Mouse (Mus musculus): Measurements from ENCODE around the gene Tmod4. TPM values are rescaled to one million over a fixed set of nuclear protein-coding genes. Genes with fewer than 3 reads are reported as not detected.
"Not testable (repeated sequence)": the region's sequence is repeated elsewhere in the genome, so short reads cannot be mapped to it uniquely, and the experiment has no call there.

The Tmod4 gene
- polyA plus RNA-seq, 1 experiment from 2014 or later = 1.7 TPM

DNA sequence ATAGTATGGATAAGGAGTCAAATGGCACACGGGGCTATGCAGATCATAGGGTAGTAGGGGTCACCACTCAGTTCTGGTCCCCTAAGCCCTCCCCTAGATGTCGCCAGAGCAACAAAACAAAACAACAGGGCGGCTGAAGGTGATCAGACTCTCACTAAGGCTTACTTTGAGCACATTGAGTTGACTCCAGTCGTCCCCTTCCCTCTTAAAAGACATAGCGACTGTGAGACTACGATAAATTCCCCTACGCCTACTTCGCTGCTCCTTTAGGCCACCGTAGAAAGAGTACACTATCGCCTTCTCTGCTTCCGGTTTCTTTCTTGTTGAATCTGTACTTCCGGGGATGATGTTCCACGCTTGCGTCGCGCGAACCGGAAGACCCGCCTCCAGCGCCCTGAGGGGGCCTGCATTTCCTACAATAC is 9.4 kb downstream of the Tmod4 start, which contains the start of the genes Scnm1 and Lysmd1:
Scnm1 (minus strand) TSS at position 332 of the 422 bp plus-strand sequence.
Lysmd1 (plus strand) TSS at position 409 of the 422 bp plus-strand sequence.
- peaks cover 13% of the 10 kb centered on the region for H3K4me1 ChIP-seq (replicated peaks; ENCODE audit: control insufficient read depth, insufficient read depth, low read length)
- ATAC-seq (ENCODE audit: low FRiP score) (peak; percentile 94), DNase-seq (ENCODE audit: low spot score) (peak; percentile 94)
- no peaks in the 10 kb centered on the region for H3K9me3 ChIP-seq (ENCODE audit: control insufficient read depth, low read length)
- H3K36me3 ChIP-seq (replicated peaks; ENCODE audit: control insufficient read depth, insufficient read depth) = peaks cover 29% of the 10 kb centered on the region
- peak within 1 kb of the TSS; percentile 63 for H3K9ac ChIP-seq
- no peaks in the 10 kb centered on the region for H3K27me3 ChIP-seq (ENCODE audit: control insufficient read depth, insufficient read depth, low read length)
- peak within 1 kb of the TSS; percentile 81 for H3K4me2 ChIP-seq (replicated peaks)
- H3K4me3 ChIP-seq (replicated peaks; ENCODE audit: low read length) = peak within 1 kb of the TSS; percentile 43
- under 1% methylated on average over 20 of the region's 20 CpGs for WGBS
- peak within 1 kb of the TSS; percentile 73 for H3K27ac ChIP-seq

DNA sequence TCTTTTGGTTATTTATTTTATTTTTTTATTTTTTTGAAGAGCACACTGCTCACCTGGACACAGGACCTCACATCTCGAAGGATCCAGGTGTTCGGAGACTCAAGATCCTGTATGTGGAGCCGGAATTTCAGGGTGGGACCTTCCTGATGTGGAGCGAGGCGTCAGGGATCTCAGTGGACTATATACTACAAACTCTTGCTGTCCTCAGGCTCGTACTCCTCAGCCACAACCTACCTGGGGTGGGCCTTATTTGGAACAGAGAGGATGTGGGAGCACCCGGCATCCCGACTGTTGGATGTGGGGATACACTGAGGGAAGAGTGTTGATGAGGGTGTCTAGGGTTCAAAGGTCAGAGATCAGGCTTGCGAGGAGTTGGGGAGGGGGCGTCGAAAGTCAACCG is 9.9 kb downstream of the Tmod4 start:
- Histone ChIP-seq H3K36me3 (replicated peaks; ENCODE audit: control insufficient read depth, insufficient read depth) (peaks cover 27% of the 10 kb centered on the region), H3K4me3 (replicated peaks; ENCODE audit: low read length) (peak overlapping the region; percentile 43), H3K4me1 (replicated peaks; ENCODE audit: control insufficient read depth, insufficient read depth, low read length) (peaks cover 13% of the 10 kb centered on the region)
- H3K9me3 ChIP-seq (ENCODE audit: control insufficient read depth, low read length); H3K27ac ChIP-seq; H3K4me2 ChIP-seq (replicated peaks); H3K9ac ChIP-seq; H3K27me3 ChIP-seq (ENCODE audit: control insufficient read depth, insufficient read depth, low read length); DNase-seq (ENCODE audit: low spot score): not testable (repeated sequence)
- peak; percentile 55 for ATAC-seq (ENCODE audit: low FRiP score)
- WGBS = no CpG with 5 or more reads among the region's 12 CpGs

DNA sequence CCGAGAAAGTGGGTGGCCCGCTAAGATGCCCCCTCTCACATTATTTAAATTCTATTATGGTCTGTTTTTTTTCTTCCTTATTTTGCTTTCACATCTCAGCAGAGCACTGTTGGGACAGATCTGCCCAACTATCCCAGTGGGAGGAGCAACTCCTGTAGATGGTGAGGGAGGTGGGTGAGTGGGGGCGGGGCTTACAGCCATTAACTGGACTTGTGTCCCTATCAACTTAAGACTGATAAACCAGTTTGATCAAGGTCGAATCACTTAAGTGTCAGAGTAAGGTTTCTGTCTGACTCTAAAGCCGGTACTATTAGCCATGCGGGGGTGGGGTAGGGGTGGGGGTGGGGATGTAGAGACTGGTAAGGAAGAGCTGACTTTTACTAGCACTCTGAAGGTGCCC is 10.7 kb downstream of the Tmod4 start:
- no peak for DNase-seq (ENCODE audit: low spot score)
- peak overlapping the region; percentile 32 for H3K4me3 ChIP-seq (replicated peaks; ENCODE audit: low read length)
- peak overlapping the region; percentile 60 for H3K4me2 ChIP-seq (replicated peaks)
- 34% methylated on average over 6 of the region's 6 CpGs for WGBS
- no peak overlapping the region for H3K27ac ChIP-seq
- no peak for ATAC-seq (ENCODE audit: low FRiP score)
- H3K36me3 ChIP-seq (replicated peaks; ENCODE audit: control insufficient read depth, insufficient read depth) = peaks cover 26% of the 10 kb centered on the region
- peak overlapping the region; percentile 46 for H3K9ac ChIP-seq
- no peaks in the 10 kb centered on the region for H3K9me3 ChIP-seq (ENCODE audit: control insufficient read depth, low read length)
- no peaks in the 10 kb centered on the region for H3K27me3 ChIP-seq (ENCODE audit: control insufficient read depth, insufficient read depth, low read length)
- H3K4me1 ChIP-seq (replicated peaks; ENCODE audit: control insufficient read depth, insufficient read depth, low read length) = peaks cover 13% of the 10 kb centered on the region

DNA sequence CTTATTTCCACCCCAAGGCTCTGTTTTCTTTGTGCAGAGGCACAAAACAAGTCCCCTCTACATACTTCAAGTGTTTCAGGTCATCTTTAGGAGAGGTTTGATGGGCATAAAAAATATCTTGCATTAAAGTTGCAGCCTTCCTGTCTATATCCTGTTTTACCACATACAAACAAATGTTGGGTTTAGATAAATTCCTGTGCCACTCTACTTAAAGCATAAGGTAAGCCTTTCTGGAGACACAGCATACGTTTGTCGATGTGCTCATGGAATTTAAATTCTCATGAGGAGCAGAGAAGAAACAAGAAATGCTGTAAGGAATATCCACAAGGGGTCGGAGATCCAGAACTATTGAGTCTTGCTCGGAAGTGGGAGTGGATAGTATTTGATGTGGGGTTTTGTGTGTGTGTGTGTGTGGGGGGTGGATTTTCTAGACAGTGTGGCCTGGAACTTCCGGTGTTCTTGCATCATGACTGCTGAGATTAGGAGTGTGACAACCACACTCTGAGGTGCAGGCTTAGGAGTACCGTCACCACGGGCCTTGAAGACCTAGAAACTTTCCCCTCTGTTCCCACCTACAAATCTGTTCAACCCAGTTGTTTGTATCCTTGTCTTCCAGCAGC is 11.3 kb downstream of the Tmod4 start:
- Histone ChIP-seq H3K9me3 (ENCODE audit: control insufficient read depth, low read length) (no peaks in the 10 kb centered on the region), H3K36me3 (replicated peaks; ENCODE audit: control insufficient read depth, insufficient read depth) (peaks cover 26% of the 10 kb centered on the region), H3K4me1 (replicated peaks; ENCODE audit: control insufficient read depth, insufficient read depth, low read length) (peaks cover 13% of the 10 kb centered on the region), H3K9ac (peak overlapping the region; percentile 46; the same call in 1 of the 2 replicates), H3K4me2 (replicated peaks) (peak overlapping the region; percentile 60), H3K4me3 (replicated peaks; ENCODE audit: low read length) (peak overlapping the region; percentile 32; the same call in 1 of the 2 replicates), H3K27me3 (ENCODE audit: control insufficient read depth, insufficient read depth, low read length) (no peaks in the 10 kb centered on the region), H3K27ac (no peak overlapping the region)
- WGBS = 91% methylated on average over 7 of the region's 7 CpGs
- no peak for ATAC-seq (ENCODE audit: low FRiP score)
- DNase-seq (ENCODE audit: low spot score) = no peak

DNA sequence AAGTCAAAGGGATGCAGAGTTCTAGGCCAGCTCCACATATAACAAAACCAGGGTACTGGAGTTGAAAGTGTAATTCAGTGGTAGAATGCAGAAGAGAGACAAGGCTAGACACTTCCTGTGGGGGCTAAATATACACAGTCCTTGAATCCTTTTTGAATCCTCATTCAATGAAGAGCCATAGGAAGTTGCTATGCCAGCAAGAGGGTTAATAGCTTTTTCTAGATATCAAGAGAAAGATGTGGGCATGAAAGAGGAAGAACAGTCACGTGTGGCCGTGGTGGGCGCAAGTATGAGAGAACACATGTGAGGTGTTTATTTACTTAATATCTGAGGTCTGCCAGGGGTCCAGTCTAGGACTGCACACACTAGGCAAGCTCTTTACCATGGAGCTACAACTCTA is 12.1 kb downstream of the Tmod4 start:
- no peak overlapping the region for H3K9ac ChIP-seq
- ATAC-seq (ENCODE audit: low FRiP score) = no peak
- H3K27me3 ChIP-seq (ENCODE audit: control insufficient read depth, insufficient read depth, low read length) = no peaks in the 10 kb centered on the region

DNA sequence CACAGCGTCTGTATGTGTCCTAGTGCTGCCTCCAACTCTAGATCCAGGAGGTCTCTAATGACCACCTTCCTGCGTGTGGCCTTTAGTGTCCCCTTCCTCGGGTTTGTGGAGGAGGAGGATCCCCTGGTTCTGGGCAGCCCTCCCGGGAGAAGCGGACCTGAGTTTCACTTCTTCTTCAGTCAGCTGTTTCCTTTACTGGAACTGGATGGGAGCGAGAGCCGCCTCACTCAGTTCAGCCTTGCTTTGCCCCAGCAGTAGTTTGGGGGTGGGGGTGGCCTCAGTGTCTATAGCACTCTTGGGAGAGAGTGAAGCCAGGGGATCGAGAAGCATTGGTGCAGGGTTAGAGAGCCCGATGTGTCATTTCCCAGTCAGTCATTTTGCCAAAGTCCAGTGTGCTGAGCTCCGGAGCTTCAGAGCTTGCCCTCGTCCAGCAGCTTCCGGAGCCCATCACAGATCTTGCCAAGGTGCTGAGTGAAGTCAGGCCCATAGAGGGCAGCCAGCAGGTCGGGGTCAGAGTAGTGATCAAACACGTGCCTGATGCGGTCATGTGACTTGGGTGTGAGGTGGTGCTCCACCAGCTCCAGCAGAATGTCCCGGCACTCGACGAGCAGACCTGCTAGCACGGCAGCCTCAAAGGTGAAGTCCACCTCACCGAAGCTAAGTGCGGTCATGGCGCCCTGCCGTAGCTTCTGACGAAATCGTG is 15.5 kb downstream of the Tmod4 start:
- no peak overlapping the region for H3K4me3 ChIP-seq (replicated peaks; ENCODE audit: low read length)
- no peak overlapping the region for H3K9ac ChIP-seq
- H3K4me2 ChIP-seq (replicated peaks) = no peak overlapping the region
- H3K4me1 ChIP-seq (replicated peaks; ENCODE audit: control insufficient read depth, insufficient read depth, low read length) = peaks cover 8% of the 10 kb centered on the region
- H3K27me3 ChIP-seq (ENCODE audit: control insufficient read depth, insufficient read depth, low read length) = no peaks in the 10 kb centered on the region
- H3K27ac ChIP-seq = no peak overlapping the region
- ATAC-seq (ENCODE audit: low FRiP score) (no peak), DNase-seq (ENCODE audit: low spot score) (no peak)
- WGBS = 74% methylated on average over 25 of the region's 25 CpGs
- H3K9me3 ChIP-seq (ENCODE audit: control insufficient read depth, low read length) = no peaks in the 10 kb centered on the region
- H3K36me3 ChIP-seq (replicated peaks; ENCODE audit: control insufficient read depth, insufficient read depth) = peaks cover 18% of the 10 kb centered on the region; the same call in 1 of the 2 replicates

More for the DNA sequence above, 12.1 kb downstream of the Tmod4 start:
- no peak overlapping the region for H3K27ac ChIP-seq
- H3K4me1 ChIP-seq (replicated peaks; ENCODE audit: control insufficient read depth, insufficient read depth, low read length) = peaks cover 13% of the 10 kb centered on the region
- DNase-seq (ENCODE audit: low spot score) = no peak
- no peak overlapping the region for H3K4me2 ChIP-seq (replicated peaks)
- H3K9me3 ChIP-seq (ENCODE audit: control insufficient read depth, low read length) = no peaks in the 10 kb centered on the region
- 96% methylated on average over 3 of the region's 3 CpGs for WGBS
- peaks cover 25% of the 10 kb centered on the region for H3K36me3 ChIP-seq (replicated peaks; ENCODE audit: control insufficient read depth, insufficient read depth)
- no peak overlapping the region for H3K4me3 ChIP-seq (replicated peaks; ENCODE audit: low read length)

DNA sequence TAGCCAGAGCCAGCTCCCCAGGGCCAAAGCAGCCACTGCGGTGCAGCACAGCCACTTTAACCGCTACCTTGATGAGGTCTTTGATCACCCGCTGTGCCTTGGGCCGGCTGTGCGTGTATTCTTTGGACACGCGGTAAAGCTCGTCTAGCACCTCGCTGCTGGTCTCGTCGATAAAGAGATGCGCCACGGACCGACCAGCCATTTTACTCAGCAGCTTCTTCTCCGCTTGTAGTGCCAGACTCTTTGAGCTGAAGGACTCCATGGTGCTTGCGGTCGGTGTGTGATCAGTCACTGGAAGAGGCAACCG is 16.0 kb downstream of the Tmod4 start:
- no peak for ATAC-seq (ENCODE audit: low FRiP score)
- no peak overlapping the region for H3K4me3 ChIP-seq (replicated peaks; ENCODE audit: low read length)
- WGBS = 60% methylated on average over 18 of the region's 18 CpGs
- H3K4me2 ChIP-seq (replicated peaks) = no peak overlapping the region
- H3K4me1 ChIP-seq (replicated peaks; ENCODE audit: control insufficient read depth, insufficient read depth, low read length) = peaks cover 3% of the 10 kb centered on the region
- H3K9me3 ChIP-seq (ENCODE audit: control insufficient read depth, low read length) = no peaks in the 10 kb centered on the region
- H3K27ac ChIP-seq = no peak overlapping the region
- H3K36me3 ChIP-seq (replicated peaks; ENCODE audit: control insufficient read depth, insufficient read depth) = peaks cover 18% of the 10 kb centered on the region; the same call in 1 of the 2 replicates
- H3K27me3 ChIP-seq (ENCODE audit: control insufficient read depth, insufficient read depth, low read length) = no peaks in the 10 kb centered on the region
- H3K9ac ChIP-seq = no peak overlapping the region
- no peak for DNase-seq (ENCODE audit: low spot score)

DNA sequence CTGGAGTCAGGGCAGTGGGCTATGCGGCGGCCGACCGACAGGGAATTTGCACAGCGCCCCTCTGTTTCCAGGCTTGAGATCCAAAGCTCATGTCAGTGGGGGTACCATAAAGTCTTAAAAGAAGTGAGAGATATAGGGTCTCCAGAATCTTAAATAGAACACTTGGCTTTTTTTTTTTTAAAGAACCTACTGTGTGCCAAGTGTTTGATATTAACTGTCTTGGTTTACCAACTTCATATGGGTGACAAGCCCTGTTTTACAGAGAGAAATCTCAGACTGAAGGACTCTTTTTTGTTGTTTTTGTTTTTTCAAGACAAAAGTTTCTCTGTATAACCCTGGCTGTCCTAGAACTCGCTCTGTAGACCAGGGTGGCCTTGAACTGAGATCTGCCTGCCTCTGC is 16.5 kb downstream of the Tmod4 start:
- H3K4me3 ChIP-seq (replicated peaks; ENCODE audit: low read length) = no peak overlapping the region
- ATAC-seq (ENCODE audit: low FRiP score) (no peak), DNase-seq (ENCODE audit: low spot score) (no peak)
- no peaks in the 10 kb centered on the region for H3K4me1 ChIP-seq (replicated peaks; ENCODE audit: control insufficient read depth, insufficient read depth, low read length)
- H3K27ac ChIP-seq = no peak overlapping the region
- H3K4me2 ChIP-seq (replicated peaks) = no peak overlapping the region
- H3K27me3 ChIP-seq (ENCODE audit: control insufficient read depth, insufficient read depth, low read length) = no peaks in the 10 kb centered on the region
- 91% methylated on average over 6 of the region's 6 CpGs for WGBS
- no peak overlapping the region for H3K9ac ChIP-seq
- peaks cover 18% of the 10 kb centered on the region; the same call in 1 of the 2 replicates for H3K36me3 ChIP-seq (replicated peaks; ENCODE audit: control insufficient read depth, insufficient read depth)
- no peaks in the 10 kb centered on the region for H3K9me3 ChIP-seq (ENCODE audit: control insufficient read depth, low read length)

DNA sequence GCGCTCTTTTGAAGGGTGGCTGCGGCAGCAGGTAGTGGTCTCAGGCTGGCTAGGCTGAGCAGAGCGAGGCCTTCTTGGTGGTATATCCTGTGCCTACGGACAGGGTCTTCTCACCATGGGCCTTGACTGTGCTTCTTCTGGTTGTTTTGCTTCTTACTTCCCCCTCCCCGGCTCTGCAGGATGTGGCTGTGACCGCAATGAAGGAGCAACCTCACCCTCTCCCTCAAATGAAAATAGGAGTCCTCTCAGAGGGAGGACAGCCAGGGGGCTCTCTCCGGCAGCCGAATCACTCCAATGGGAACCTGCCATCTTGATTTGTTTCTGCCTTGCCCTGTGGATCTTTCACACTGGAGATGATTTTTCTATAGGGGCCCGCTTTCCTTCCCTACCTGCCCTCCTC is 17.2 kb downstream of the Tmod4 start:
- WGBS = 93% methylated on average over 9 of the region's 9 CpGs
- ATAC-seq (ENCODE audit: low FRiP score) (no peak), DNase-seq (ENCODE audit: low spot score) (no peak)
- Histone ChIP-seq H3K9ac (no peak overlapping the region), H3K4me2 (replicated peaks) (no peak overlapping the region), H3K4me3 (replicated peaks; ENCODE audit: low read length) (no peak overlapping the region), H3K36me3 (replicated peaks; ENCODE audit: control insufficient read depth, insufficient read depth) (peaks cover 18% of the 10 kb centered on the region; the same call in 1 of the 2 replicates), H3K4me1 (replicated peaks; ENCODE audit: control insufficient read depth, insufficient read depth, low read length) (no peaks in the 10 kb centered on the region), H3K27ac (no peak overlapping the region), H3K27me3 (ENCODE audit: control insufficient read depth, insufficient read depth, low read length) (no peaks in the 10 kb centered on the region), H3K9me3 (ENCODE audit: control insufficient read depth, low read length) (no peaks in the 10 kb centered on the region)
